Mouse (Mus musculus): ENCODE measurements around the gene Xlr5b. TPM values are rescaled to one million over a fixed set of nuclear protein-coding genes. Genes with fewer than 3 reads are reported as not detected.
"Not testable (repeated sequence)": the region's sequence is repeated elsewhere in the genome, so short reads cannot be mapped to it uniquely, and the experiment has no call there.

Gene Xlr5b
- total RNA-seq (2021): not detected
- long read RNA-seq, experiment 1: 0 reads
- long read RNA-seq, experiment 2: 0 reads

DNA sequence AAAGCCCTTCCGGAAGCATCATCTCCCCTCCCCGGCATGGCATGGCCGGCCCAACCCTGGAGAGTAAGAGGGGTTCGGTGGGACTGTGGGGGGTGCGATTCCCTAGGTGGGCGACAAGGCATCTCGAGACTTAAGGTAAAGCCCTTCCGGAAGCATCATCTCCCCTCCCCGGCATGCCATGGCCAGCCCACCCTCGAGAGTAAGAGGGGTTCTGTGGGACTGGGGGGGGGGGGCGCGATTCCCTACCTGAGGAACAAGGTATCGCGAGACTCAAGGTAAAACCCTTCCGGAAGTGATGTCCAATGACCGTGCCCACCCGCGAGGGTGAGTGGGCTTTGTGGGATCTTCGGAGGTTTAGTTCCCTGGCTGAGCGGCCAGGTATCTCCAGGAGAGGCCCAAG is at the start of gene Xlr5b:
Xlr5b (plus strand) TSS at position 301 of the 400 bp plus-strand sequence.
- not testable (repeated sequence) for DNase-seq

DNA sequence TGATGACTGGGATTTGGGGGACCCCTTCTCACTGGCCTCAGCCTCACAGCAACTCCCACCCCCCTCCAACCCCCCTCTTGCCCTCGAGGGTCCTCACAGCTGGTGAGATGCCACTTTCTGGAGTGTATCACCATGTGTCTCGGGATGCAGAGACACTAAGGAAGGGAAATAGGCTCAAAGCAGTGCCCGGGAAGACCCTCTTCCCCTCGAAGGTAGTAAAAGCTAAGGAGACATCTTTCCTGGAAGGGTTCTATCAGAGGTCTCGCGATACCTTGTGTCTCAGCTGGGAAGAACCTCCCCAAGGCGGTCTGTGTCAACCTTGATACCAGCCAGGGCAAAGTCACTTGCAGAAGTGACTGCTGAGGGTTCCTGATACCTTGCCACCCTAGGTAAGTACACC is 31.8 kb upstream of the Xlr5b start, which contains the start of gene Gm14685:
Gm14685 (plus strand) TSS at position 301 of the 400 bp plus-strand sequence.
- DNase-seq: not testable (repeated sequence)

DNA sequence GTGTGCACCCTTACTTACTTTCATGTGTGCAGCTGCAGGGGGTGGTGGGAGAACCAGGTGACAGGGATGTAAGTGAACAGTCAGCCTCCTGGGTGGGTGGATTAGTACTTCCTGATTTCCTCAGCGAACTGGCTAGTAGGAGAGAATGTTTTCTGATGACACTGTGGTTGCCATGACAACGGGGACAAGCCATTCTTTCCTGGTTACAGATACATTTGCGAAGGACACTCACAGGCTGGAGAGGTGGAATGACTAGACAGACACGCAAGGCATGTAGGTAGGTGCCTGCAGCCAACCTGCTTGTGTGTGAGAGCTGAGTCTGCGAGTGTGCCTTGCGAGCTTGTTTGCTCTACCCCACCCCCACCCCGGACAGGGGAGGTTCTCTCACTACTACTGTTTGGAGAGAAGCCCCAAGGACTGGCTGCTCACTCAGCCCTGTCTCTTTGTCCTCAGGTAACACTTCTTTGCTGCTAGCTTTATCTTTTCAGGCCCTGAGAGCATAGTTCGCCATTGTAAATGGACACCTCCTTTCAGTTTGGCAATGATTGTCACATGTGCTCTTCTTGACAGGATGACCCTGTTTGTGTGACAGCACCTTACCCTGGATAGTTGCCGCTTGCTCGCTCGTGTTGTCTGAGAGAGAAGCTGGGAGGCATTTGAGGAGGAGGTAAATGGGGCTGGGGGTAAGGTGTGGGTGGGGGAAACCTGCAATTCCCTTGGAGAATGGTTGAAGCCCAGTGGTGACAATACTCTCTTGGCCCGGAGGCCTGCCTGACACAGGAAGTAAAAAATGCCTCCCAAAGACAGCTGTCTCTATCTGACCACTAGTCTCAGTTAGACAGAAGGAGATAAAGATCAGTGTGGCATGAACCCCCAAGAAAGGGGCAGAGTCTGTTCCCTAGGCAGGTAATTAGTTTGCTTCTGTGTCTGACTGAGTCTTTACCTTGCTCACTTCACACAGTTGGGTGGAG is 25.5 kb upstream of the Xlr5b start:
- not testable (repeated sequence) for DNase-seq

DNA sequence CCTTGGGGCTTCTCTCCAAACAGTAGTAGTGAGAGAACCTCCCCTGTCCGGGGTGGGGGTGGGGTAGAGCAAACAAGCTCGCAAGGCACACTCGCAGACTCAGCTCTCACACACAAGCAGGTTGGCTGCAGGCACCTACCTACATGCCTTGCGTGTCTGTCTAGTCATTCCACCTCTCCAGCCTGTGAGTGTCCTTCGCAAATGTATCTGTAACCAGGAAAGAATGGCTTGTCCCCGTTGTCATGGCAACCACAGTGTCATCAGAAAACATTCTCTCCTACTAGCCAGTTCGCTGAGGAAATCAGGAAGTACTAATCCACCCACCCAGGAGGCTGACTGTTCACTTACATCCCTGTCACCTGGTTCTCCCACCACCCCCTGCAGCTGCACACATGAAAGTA is 5.4 kb upstream of the Xlr5b start:
- DNase-seq: not testable (repeated sequence)

- not testable (repeated sequence) for DNase-seq
Measured at GRCm38 (mm10) chrX:73149350-73149749, 754 bp downstream of the Xlr5b start, which contains the start of gene DXBay18. Gene DXBay18 (minus strand): TSS chrX:73149450.

GRCm38 (mm10) chrX:73176889-73177288 is 28.3 kb downstream of the Xlr5b start, which contains the start of gene Spin2d:
Gene Spin2d (minus strand): TSS chrX:73176989.
- not testable (repeated sequence) for DNase-seq

DNA sequence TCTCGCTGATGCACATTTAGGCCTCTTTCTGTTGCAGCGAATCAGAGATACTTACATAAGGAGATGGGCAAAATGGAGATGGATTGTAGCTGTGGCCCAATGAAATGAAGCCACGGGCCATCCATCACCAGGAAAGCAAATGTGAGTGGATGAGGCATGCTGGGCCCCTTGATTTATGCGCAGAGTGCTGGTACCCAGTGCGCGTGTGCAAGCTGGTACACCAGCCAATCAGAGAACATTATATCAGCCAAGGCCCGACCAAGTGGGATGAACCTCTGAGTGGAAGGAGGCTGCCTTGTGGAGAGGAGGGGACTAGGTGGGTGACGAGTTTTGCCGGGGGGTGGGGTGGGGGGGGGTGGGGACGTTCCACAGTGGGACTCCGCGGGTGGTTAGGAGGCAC is 43.3 kb downstream of the Xlr5b start, which contains the start of gene Xlr3b:
Xlr3b (plus strand) TSS at position 274 of the 400 bp plus-strand sequence.
- DNase-seq: not testable (repeated sequence)

Other genes starting within 250 kb of the Xlr5b start
- gene Cetn2, start 230.4 kb upstream of the Xlr5b start, total RNA-seq (2021): 10 to 100 TPM; 22.0 to 24.4 TPM
- 1 to 10 TPM; 8.9 to 9.0 TPM for gene Nsdhl, start 230.2 kb upstream of the Xlr5b start, total RNA-seq (2021)
- 10 to 100 TPM; 12.5 to 15.7 TPM for gene Zfp185, start 161.5 kb upstream of the Xlr5b start, total RNA-seq (2021)
- not detected for gene Pnma5, start 111.7 kb upstream of the Xlr5b start, total RNA-seq (2021)
- under 1 TPM in 1 of 2 experiments, not detected in 1; 0.12 TPM for gene Pnma3, start 84.0 kb upstream of the Xlr5b start, total RNA-seq (2021)
- gene Xlr4a, start 66.3 kb upstream of the Xlr5b start, total RNA-seq (2021): not detected
- gene Xlr3a, start 51.7 kb upstream of the Xlr5b start, total RNA-seq (2021): under 1 TPM; 0.20 to 0.59 TPM
- not detected for gene Gm14685, start 31.7 kb upstream of the Xlr5b start, total RNA-seq (2021)
- not detected for gene DXBay18, start 654 bp downstream of the Xlr5b start, total RNA-seq (2021)
- not detected for gene Spin2d, start 28.2 kb downstream of the Xlr5b start, total RNA-seq (2021)
- gene Xlr3b, start 43.4 kb downstream of the Xlr5b start, total RNA-seq (2021): 1 to 10 TPM; 6.6 to 8.4 TPM
- not detected for gene Xlr4b, start 65.5 kb downstream of the Xlr5b start, total RNA-seq (2021)
- gene F8a, start 79.5 kb downstream of the Xlr5b start, total RNA-seq (2021): 1 to 10 TPM; 7.5 to 8.2 TPM
- under 1 TPM in 1 of 2 experiments, not detected in 1; 0.80 TPM for gene Xlr4c, start 94.3 kb downstream of the Xlr5b start, total RNA-seq (2021)
- gene Xlr3c, start 116.6 kb downstream of the Xlr5b start, total RNA-seq (2021): under 1 TPM; 0.38 to 0.45 TPM
- not detected for gene Xlr5a, start 144.2 kb downstream of the Xlr5b start, total RNA-seq (2021)
- not detected for gene Xlr5c, start 144.2 kb downstream of the Xlr5b start, total RNA-seq (2021)
- gene Gm45015, start 188.0 kb downstream of the Xlr5b start, total RNA-seq (2021): not detected
- 10 to 100 TPM in 1 of 2 experiments, 1 to 10 TPM in 1; 8.5 to 12.8 TPM for gene Zfp275, start 193.8 kb downstream of the Xlr5b start, total RNA-seq (2021)
- gene Gm18336, start 249.9 kb downstream of the Xlr5b start, total RNA-seq (2021): not detected

Measured in gastrocnemius, postnatal 10 days (tissue).